Mouse (Mus musculus): Measurements from ENCODE around the gene Aph1c. TPM values are rescaled to one million over a fixed set of nuclear protein-coding genes. Genes with fewer than 3 reads are reported as not detected.
A peak's percentile ranks its signal among the peaks of the same experiment; 100 is the strongest.

The Aph1c gene
- polyA plus RNA-seq, 1 experiment from 2014 or later = 2.1 TPM

DNA sequence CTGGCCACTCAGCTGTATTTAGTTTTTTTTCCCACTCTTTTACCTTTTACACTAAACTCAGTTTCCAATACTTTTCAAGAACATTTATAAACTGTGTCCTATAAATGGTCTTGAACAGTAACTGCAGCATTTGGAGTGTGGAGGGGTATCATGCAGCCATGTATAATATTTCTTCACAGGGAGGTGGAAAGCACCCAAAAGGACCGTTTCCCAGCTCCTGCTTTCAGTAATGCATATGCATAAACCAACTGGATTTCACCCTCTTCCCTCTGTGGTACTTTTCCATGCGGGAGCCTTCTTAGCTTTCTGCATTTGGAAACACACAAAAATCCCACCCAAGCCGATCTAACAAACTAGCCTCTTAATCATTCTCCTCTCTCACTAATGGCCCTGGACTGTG lies 30.2 kb upstream of the Aph1c start:
- 73% methylated on average over 3 of the region's 3 CpGs for WGBS
- no peak for ATAC-seq
- H3K27ac ChIP-seq = no peak overlapping the region
- H3K9ac ChIP-seq (replicated peaks) = no peak overlapping the region
- no peaks in the 10 kb centered on the region for H3K9me3 ChIP-seq
- peaks cover 6% of the 10 kb centered on the region for H3K4me1 ChIP-seq (replicated peaks)
- peaks cover 5% of the 10 kb centered on the region for H3K36me3 ChIP-seq
- no peak overlapping the region for H3K4me3 ChIP-seq (replicated peaks)
- H3K27me3 ChIP-seq = no peaks in the 10 kb centered on the region
- no peak overlapping the region for H3K4me2 ChIP-seq (replicated peaks)

- Histone ChIP-seq H3K27me3 (no peaks in the 10 kb centered on the region), H3K9ac (replicated peaks) (no peak overlapping the region), H3K27ac (no peak overlapping the region), H3K4me1 (replicated peaks) (peaks cover 6% of the 10 kb centered on the region), H3K4me2 (replicated peaks) (no peak overlapping the region), H3K9me3 (no peaks in the 10 kb centered on the region), H3K4me3 (replicated peaks) (no peak overlapping the region), H3K36me3 (peaks cover 13% of the 10 kb centered on the region)
- WGBS = 30% methylated on average over 3 of the region's 3 CpGs
- ATAC-seq = no peak
Observed at GRCm38 (mm10) chr9:66863456-66863855, 28.9 kb upstream of the Aph1c start.

- Histone ChIP-seq H3K9me3 (no peaks in the 10 kb centered on the region), H3K36me3 (peaks cover 20% of the 10 kb centered on the region), H3K27me3 (no peaks in the 10 kb centered on the region), H3K4me3 (replicated peaks) (no peak overlapping the region), H3K4me1 (replicated peaks) (peaks cover 6% of the 10 kb centered on the region), H3K9ac (replicated peaks) (no peak overlapping the region), H3K4me2 (replicated peaks) (no peak overlapping the region), H3K27ac (no peak overlapping the region)
- 95% methylated on average over 4 of the region's 4 CpGs for WGBS
- no peak for ATAC-seq
Observed at GRCm38 (mm10) chr9:66862202-66862601, 27.7 kb upstream of the Aph1c start.

- Histone ChIP-seq H3K4me3 (replicated peaks) (no peak overlapping the region), H3K9ac (replicated peaks) (no peak overlapping the region), H3K9me3 (no peaks in the 10 kb centered on the region), H3K36me3 (peaks cover 20% of the 10 kb centered on the region), H3K4me1 (replicated peaks) (peaks cover 6% of the 10 kb centered on the region), H3K27ac (peak overlapping the region; percentile 15; the same call in 1 of the 2 replicates), H3K4me2 (replicated peaks) (no peak overlapping the region), H3K27me3 (no peaks in the 10 kb centered on the region)
- no peak for ATAC-seq
- WGBS = 62% methylated on average over 5 of the region's 5 CpGs
Observed at GRCm38 (mm10) chr9:66861104-66861767, 26.7 kb upstream of the Aph1c start.

GRCm38 (mm10) chr9:66859523-66859922 lies 25.0 kb upstream of the Aph1c start:
- H3K9me3 ChIP-seq = no peaks in the 10 kb centered on the region
- peaks cover 20% of the 10 kb centered on the region for H3K36me3 ChIP-seq
- peaks cover 6% of the 10 kb centered on the region for H3K4me1 ChIP-seq (replicated peaks)
- no peak overlapping the region for H3K4me3 ChIP-seq (replicated peaks)
- WGBS = 92% methylated on average over 5 of the region's 5 CpGs
- no peak overlapping the region for H3K27ac ChIP-seq
- H3K4me2 ChIP-seq (replicated peaks) = no peak overlapping the region
- H3K9ac ChIP-seq (replicated peaks) = no peak overlapping the region
- no peak for ATAC-seq
- H3K27me3 ChIP-seq = no peaks in the 10 kb centered on the region

DNA sequence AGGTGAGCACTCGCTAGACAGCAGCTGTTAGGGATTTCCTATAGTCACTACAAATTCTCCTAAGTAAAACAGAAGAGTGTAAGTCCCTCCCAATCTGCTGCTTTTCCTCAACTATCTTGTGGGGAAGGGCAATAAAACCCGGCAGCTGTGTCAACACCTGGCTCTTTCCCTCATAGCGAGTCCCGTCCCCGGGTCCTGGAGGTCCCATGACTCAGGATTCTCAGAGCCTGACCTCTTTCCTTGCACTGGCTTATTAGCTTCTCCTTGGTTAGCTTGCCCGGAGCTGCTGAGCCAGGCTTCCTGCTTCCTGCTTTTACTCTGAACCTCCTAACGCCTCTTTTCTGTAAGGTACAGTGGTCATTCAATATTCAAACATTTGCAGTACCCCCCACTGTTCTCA lies 21.3 kb upstream of the Aph1c start:
- peaks cover 29% of the 10 kb centered on the region for H3K36me3 ChIP-seq
- H3K9ac ChIP-seq (replicated peaks) = no peak overlapping the region
- WGBS = 87% methylated on average over 7 of the region's 7 CpGs
- H3K4me2 ChIP-seq (replicated peaks) = no peak overlapping the region
- H3K9me3 ChIP-seq = no peaks in the 10 kb centered on the region
- H3K27ac ChIP-seq = no peak overlapping the region
- no peaks in the 10 kb centered on the region for H3K4me1 ChIP-seq (replicated peaks)
- no peak overlapping the region for H3K4me3 ChIP-seq (replicated peaks)
- H3K27me3 ChIP-seq = no peaks in the 10 kb centered on the region
- ATAC-seq = no peak

- peaks cover 14% of the 10 kb centered on the region for H3K36me3 ChIP-seq
- H3K4me1 ChIP-seq (replicated peaks) = no peaks in the 10 kb centered on the region
- H3K27ac ChIP-seq = no peak overlapping the region
- no peaks in the 10 kb centered on the region for H3K27me3 ChIP-seq
- 31% methylated on average over 6 of the region's 6 CpGs for WGBS
- no peak overlapping the region for H3K4me2 ChIP-seq (replicated peaks)
- H3K4me3 ChIP-seq (replicated peaks) = no peak overlapping the region
- no peak for ATAC-seq
- no peak overlapping the region for H3K9ac ChIP-seq (replicated peaks)
- no peaks in the 10 kb centered on the region for H3K9me3 ChIP-seq
Observed at GRCm38 (mm10) chr9:66852592-66852991, 18.1 kb upstream of the Aph1c start.

DNA sequence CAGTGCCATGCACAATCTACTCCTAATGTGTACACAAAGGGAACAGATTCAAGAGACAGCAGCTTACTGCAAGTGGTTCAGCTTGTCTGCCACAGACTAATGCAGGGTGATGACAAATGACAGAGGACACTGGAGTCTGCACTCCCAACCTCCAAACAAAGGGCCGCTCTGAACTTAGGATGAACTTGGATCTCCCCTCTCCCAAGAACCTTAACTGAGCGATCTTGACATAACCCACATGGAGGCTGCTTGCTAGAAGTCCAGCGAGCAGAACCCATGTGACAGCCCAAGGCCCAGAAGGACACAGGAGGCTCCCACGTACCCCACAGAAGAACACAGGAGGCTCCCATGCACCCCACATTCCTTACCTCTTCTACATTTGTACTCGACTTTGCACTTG lies 16.4 kb upstream of the Aph1c start:
- Histone ChIP-seq H3K9me3 (no peaks in the 10 kb centered on the region), H3K4me2 (replicated peaks) (no peak overlapping the region), H3K27ac (no peak overlapping the region), H3K27me3 (no peaks in the 10 kb centered on the region), H3K4me1 (replicated peaks) (no peaks in the 10 kb centered on the region), H3K4me3 (replicated peaks) (no peak overlapping the region), H3K36me3 (peaks cover 24% of the 10 kb centered on the region), H3K9ac (replicated peaks) (no peak overlapping the region)
- WGBS = 90% methylated on average over 5 of the region's 5 CpGs
- no peak for ATAC-seq

DNA sequence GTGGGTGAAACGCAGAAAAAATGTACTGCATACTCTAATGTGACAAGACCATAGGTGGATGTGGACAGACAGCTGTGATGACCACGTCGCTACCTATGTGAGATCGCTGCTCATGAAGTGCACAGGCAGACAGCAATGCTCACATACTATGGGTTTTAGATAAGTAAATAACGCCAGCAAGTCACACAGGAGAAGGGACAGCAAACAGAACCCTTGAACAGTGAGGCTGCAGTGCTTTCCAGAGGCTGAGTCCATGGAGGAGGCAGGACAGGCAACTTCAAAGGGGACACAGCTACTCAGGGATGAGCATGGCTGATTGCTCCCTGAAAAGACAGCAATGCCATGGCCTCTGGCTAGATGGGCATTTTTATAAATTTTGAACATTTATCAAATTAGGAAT lies 12.3 kb upstream of the Aph1c start:
- Histone ChIP-seq H3K27ac (no peak overlapping the region), H3K36me3 (peaks cover 19% of the 10 kb centered on the region), H3K4me2 (replicated peaks) (no peak overlapping the region), H3K27me3 (no peaks in the 10 kb centered on the region), H3K4me3 (replicated peaks) (no peak overlapping the region), H3K4me1 (replicated peaks) (no peaks in the 10 kb centered on the region), H3K9me3 (no peaks in the 10 kb centered on the region), H3K9ac (replicated peaks) (no peak overlapping the region)
- WGBS = 96% methylated on average over 5 of the region's 5 CpGs
- no peak for ATAC-seq

DNA sequence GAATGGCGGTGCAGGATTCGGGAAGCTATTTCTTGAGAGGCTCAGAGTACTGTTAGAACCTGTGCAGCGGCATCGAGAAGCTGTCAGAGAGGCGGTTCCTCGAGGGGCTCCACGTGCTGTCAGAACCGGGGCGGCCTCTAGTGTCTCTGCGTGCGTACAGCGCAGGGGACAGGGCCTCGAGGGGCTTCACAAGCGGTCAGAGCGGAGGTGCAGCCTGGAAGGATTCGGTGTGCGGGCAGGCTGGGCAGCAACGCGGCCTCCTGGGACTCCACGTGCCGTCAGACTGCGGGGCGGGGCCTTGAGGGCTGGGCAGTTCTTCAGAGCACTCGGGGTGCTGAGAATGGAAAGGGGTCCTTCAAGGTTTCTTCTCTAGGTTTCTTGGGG lies 563 bp upstream of the Aph1c start:
- peaks cover 15% of the 10 kb centered on the region for H3K27me3 ChIP-seq
- no peaks in the 10 kb centered on the region for H3K36me3 ChIP-seq
- no peaks in the 10 kb centered on the region for H3K9me3 ChIP-seq
- peak overlapping the region; percentile 95 for H3K4me2 ChIP-seq (replicated peaks)
- ATAC-seq = peak; percentile 85
- H3K4me1 ChIP-seq (replicated peaks) = peaks cover 13% of the 10 kb centered on the region
- under 1% methylated on average over 24 of the region's 24 CpGs for WGBS
- peak overlapping the region; percentile 62 for H3K4me3 ChIP-seq (replicated peaks)
- H3K9ac ChIP-seq (replicated peaks) = peak overlapping the region; percentile 61
- 0 out of 2 replicates have a peak overlapping the region, but pooled peaks have one; percentile 45 for H3K27ac ChIP-seq

DNA sequence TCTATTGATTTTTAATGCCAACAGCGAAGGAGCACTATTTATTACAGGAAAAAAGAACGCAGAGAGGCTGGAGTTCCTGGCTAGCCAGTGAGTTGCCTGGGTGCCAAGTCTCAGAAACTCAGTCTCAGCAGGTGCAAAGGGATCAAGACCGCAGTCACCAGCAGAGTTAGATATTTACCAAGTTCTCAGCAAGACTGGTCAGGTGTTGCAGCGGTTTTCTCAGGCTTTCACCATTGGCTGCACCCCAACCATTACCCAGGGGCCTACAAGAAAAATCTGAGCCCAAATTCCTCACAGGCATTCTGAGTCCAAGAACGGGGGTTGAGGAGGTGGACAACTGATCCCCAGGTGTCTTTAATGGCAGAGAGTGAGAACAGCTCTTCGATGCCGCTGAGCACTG lies 675 bp downstream of the Aph1c start:
- 16% methylated on average over 7 of the region's 7 CpGs for WGBS
- peaks cover 13% of the 10 kb centered on the region for H3K4me1 ChIP-seq (replicated peaks)
- no peaks in the 10 kb centered on the region for H3K9me3 ChIP-seq
- H3K4me3 ChIP-seq (replicated peaks) = peak overlapping the region; percentile 62
- ATAC-seq = no peak
- H3K36me3 ChIP-seq = no peaks in the 10 kb centered on the region
- H3K4me2 ChIP-seq (replicated peaks) = peak overlapping the region; percentile 95
- H3K9ac ChIP-seq (replicated peaks) = 0 out of 2 replicates have a peak overlapping the region, but pooled peaks have one; percentile 53
- no peak overlapping the region for H3K27ac ChIP-seq
- H3K27me3 ChIP-seq = peaks cover 15% of the 10 kb centered on the region

DNA sequence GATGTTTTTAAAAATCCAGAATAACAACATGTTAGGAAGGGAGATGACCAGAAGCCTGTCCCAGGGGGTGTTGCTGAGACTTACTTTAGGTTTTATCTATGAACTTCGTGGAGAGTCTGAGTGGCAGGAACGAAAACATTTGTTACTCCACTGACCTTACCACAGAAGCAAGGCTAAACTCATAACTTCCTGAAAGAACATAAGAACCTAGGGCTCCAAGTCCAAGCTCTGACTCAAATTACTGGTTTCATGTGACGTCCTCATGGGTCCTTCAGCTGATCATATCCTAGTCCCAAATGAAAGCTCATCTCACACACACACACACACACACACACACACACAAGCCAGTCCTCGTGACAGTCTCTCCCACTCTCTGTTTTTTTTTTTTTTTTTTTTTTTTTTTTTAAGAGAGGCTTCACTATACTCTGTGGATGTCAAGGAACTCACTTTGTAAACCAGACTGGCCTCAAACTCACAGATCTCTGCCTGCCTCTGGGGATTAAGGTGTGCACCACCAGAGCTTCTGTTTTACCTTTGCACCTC lies 2.1 kb downstream of the Aph1c start:
- H3K36me3 ChIP-seq = no peaks in the 10 kb centered on the region
- ATAC-seq = no peak
- H3K9me3 ChIP-seq = no peaks in the 10 kb centered on the region
- no peak overlapping the region for H3K27ac ChIP-seq
- no peak overlapping the region for H3K4me2 ChIP-seq (replicated peaks)
- peaks cover 17% of the 10 kb centered on the region for H3K27me3 ChIP-seq
- H3K4me3 ChIP-seq (replicated peaks) = no peak overlapping the region
- no peak overlapping the region for H3K9ac ChIP-seq (replicated peaks)
- H3K4me1 ChIP-seq (replicated peaks) = peaks cover 13% of the 10 kb centered on the region
- WGBS = 66% methylated on average over 4 of the region's 4 CpGs

GRCm38 (mm10) chr9:66825990-66826389 lies 8.5 kb downstream of the Aph1c start:
- Histone ChIP-seq H3K9me3 (no peaks in the 10 kb centered on the region), H3K4me1 (replicated peaks) (no peaks in the 10 kb centered on the region), H3K27me3 (0 out of 2 replicates have a peak, but pooled peaks cover 3% of the 10 kb centered on the region), H3K4me3 (replicated peaks) (no peak overlapping the region), H3K4me2 (replicated peaks) (no peak overlapping the region), H3K36me3 (no peaks in the 10 kb centered on the region), H3K9ac (replicated peaks) (no peak overlapping the region), H3K27ac (no peak overlapping the region)
- ATAC-seq = no peak
- WGBS = 38% methylated on average over 1 of the region's 1 CpGs
